Mouse (Mus musculus) monocyte, adult 59 days (primary cell): ENCODE measurements around the gene Uts2. TPM values are rescaled to one million over a fixed set of nuclear protein-coding genes. Genes with fewer than 3 reads are reported as not detected.

ENCODE experiments used
- total RNA-seq, 2 experiments: library from RNA; stranded (reverse); gene quantifications; one replicate each; pipeline ENCODE4 v1.2.4; 2023

The Uts2 gene
- not detected for total RNA-seq

GRCm38 (mm10) chr4:150996797-150997196, at the start of gene Uts2:
Uts2 (plus strand) TSS chr4:150997097.

GRCm38 (mm10) chr4:151044037-151044943, 47.4 kb downstream of the Uts2 start, which contains the start of gene Per3:
Per3 (minus strand) TSS chr4:151044665.

Other genes with a start within 250 kb of the Uts2 start
- gene Errfi1, start 143.2 kb upstream of the Uts2 start, total RNA-seq = 10 to 100 TPM; 24.7 to 36.9 TPM
- 10 to 100 TPM; 85.3 to 91.2 TPM for gene Park7, start 82.7 kb upstream of the Uts2 start, total RNA-seq
- 1 to 10 TPM in 1 of 2 experiments, not detected in 1; 1.3 TPM for gene Tnfrsf9, start 82.5 kb upstream of the Uts2 start, total RNA-seq
- gene Per3, start 47.6 kb downstream of the Uts2 start, total RNA-seq = 1 to 10 TPM; 1.2 to 1.5 TPM
- 100 to 1,000 TPM; 122 to 124 TPM for gene Vamp3, start 60.9 kb downstream of the Uts2 start, total RNA-seq
- gene Gm13090, start 92.5 kb downstream of the Uts2 start, total RNA-seq = not detected